Mouse (Mus musculus): ENCODE measurements at regions not wholly inside any gene's neighbourhood (a gene's known extent, or its start where the extent isn't known, plus 50 kb on each side); places are given as distances from the start of the nearest gene placed in this dataset.
"Not testable (repeated sequence)": the region's sequence is repeated elsewhere in the genome, so short reads cannot be mapped to it uniquely, and the experiment has no call there.

DNA sequence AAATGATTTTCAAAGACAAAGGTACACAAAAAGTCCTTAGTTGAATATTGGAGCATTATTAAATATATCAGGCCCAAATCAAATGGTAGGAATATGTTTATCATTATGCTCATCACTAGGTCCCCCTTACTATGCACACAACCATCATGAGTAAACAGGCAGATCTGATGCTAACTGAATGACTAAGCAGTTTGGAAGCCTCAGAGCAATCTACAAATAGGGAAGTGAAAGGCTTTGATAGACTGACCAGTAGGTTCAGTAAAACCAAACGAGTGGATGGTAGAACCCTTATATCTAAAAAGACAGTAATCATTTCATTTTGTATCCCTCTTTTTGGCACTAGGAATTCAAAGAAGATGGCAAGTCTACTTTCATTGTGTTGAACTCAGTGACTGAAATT, 1039.5 kb upstream of the Gje1 start:
- TF ChIP-seq POLR2A (IDR thresholded peaks at IDR 0.05; ENCODE audit: borderline replicate concordance, extremely low read depth, insufficient read depth, insufficient read length, poor library complexity, severe bottlenecking) (no peak), CTCF (IDR thresholded peaks at IDR 0.05; ENCODE audit: borderline replicate concordance, extremely low read depth, insufficient read depth, insufficient read length) (no peak)

DNA sequence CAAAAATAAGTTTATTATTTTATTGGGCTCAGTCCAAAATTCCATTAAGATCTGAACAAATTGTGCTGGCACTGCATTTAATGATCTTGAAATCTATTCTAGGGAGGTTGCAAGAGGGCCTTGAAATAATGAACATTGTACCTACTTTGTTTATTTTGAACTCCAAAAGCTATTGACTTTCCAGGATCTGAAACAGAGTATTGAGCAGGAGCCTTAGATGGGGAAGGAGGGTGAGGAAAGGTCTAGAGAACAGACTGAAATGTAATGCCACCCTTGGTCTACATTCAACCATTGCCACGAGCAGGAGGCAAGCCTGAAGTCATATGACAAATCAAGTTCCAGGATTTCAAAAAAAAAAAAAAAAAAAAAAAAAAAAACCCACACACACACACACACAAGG, 1028.9 kb upstream of the Gje1 start:
- TF ChIP-seq CTCF (IDR thresholded peaks at IDR 0.05; ENCODE audit: borderline replicate concordance, extremely low read depth, insufficient read depth, insufficient read length) = no peak
- no peak for TF ChIP-seq POLR2A (IDR thresholded peaks at IDR 0.05; ENCODE audit: borderline replicate concordance, extremely low read depth, insufficient read depth, insufficient read length, poor library complexity, severe bottlenecking)
- no peak for DNase-seq (ENCODE audit: low read depth)

More for the DNA sequence above, 1039.5 kb upstream of the Gje1 start:
- DNase-seq (ENCODE audit: low read depth) = no peak

DNA sequence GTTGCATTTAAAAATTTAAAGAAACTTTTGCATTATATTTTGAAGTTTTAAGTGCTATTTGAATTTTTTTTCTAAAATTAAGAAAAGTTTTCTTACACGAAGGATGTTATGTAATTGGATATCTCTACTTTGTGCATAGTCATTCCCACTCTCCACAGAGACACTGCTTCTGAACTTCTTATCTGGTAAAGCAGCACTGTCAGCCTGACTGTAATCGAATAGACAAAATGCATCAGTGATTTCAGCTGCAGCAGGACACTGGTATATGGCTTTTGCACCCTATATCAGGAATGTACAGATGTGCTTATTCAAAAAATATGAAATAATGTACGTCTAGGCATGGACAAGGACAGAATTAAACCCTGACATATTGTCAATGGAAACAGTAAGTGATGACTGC, 1020.6 kb upstream of the Gje1 start:
- TF ChIP-seq CTCF (IDR thresholded peaks at IDR 0.05; ENCODE audit: borderline replicate concordance, extremely low read depth, insufficient read depth, insufficient read length) (no peak), POLR2A (IDR thresholded peaks at IDR 0.05; ENCODE audit: borderline replicate concordance, extremely low read depth, insufficient read depth, insufficient read length, poor library complexity, severe bottlenecking) (no peak)
- no peak for DNase-seq (ENCODE audit: low read depth)

DNA sequence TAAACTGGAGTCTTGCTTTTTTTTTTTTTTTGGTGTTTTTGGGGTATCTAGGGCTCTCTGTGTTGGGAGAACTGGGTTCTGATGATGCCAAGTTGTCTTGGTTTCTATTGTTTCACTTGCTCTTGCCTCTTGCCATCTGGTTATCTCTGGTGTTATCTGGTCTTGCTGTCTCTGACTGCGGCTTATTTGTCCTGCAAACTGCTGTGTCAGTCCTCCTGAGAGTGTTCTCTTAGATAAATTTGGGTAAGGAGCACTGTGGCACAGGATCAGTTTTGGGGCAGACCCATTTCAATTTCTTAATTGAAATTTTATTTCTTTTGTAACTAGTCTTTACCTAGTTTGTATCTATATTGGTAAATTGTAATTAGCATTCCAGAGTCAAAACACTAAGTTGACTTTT, 1013.3 kb upstream of the Gje1 start:
- no peak for TF ChIP-seq CTCF (IDR thresholded peaks at IDR 0.05; ENCODE audit: borderline replicate concordance, extremely low read depth, insufficient read depth, insufficient read length)
- TF ChIP-seq POLR2A (IDR thresholded peaks at IDR 0.05; ENCODE audit: borderline replicate concordance, extremely low read depth, insufficient read depth, insufficient read length, poor library complexity, severe bottlenecking) = no peak
- no peak for DNase-seq (ENCODE audit: low read depth)

DNA sequence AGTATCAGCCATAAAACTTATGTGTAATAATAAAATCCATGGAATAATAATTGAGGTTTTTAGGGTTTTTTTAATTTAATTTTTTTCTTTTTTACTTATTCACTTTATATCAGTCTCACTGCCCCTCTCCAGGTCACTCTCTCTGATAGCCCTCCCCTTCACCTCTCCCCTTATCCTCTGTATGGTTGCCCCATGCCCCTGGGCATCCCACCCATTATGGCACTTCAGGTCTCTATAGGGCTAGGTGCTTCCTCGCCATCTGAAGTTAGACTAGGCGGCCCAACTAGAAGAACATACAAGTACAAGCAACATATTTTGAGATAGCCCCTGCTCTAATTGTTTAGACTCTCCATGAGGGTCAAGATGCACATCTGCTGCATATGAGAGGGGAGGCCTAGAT, 979.9 kb upstream of the Gje1 start:
- TF ChIP-seq POLR2A (IDR thresholded peaks at IDR 0.05; ENCODE audit: borderline replicate concordance, extremely low read depth, insufficient read depth, insufficient read length, poor library complexity, severe bottlenecking) = no peak
- TF ChIP-seq CTCF (IDR thresholded peaks at IDR 0.05; ENCODE audit: borderline replicate concordance, extremely low read depth, insufficient read depth, insufficient read length) = no peak
- DNase-seq (ENCODE audit: low read depth) = no peak

DNA sequence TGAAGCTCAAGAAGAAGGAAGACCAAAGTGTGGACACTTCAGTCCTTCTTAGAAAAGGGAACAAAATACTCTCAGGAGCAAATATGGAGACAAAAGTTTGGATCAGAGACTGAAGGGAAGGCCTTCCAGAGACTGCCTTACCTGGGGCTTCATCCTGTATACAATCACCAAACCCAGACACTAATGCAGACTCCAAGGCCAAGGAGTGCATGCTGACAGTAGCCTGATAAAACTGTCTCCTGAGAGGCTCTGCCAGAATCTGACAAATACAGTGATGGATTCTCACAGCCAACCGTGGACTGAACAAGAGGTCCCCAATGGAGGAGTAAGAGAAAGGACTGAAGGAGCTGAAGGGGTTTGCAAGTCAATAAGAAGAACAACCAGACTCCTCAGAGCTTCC, 979.0 kb upstream of the Gje1 start:
- DNase-seq (ENCODE audit: low read depth) = no peak
- TF ChIP-seq POLR2A (IDR thresholded peaks at IDR 0.05; ENCODE audit: borderline replicate concordance, extremely low read depth, insufficient read depth, insufficient read length, poor library complexity, severe bottlenecking) = no peak
- no peak for TF ChIP-seq CTCF (IDR thresholded peaks at IDR 0.05; ENCODE audit: borderline replicate concordance, extremely low read depth, insufficient read depth, insufficient read length)

DNA sequence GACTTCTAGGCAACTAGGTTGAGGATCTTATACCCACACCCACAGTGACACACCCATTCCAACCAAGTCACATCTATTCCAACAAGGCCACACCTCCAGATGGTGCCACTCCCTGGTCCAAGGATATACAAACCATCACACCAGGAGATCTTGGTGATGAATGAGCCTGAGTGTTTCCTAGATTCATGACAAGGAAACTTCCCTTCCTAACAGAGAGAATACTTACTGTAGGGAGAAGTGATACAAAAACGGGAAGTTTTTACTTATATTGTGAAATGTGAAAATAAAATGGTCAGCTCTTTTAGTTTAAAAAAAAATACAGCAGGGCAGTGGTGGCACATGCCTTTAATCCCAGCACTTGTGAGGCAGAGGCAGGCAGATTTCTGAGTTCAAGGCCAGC, 953.6 kb upstream of the Gje1 start:
- not testable (repeated sequence) for DNase-seq (ENCODE audit: low read depth)
